Mouse (Mus musculus): Measurements from ENCODE around the gene Olfr478.

DNA sequence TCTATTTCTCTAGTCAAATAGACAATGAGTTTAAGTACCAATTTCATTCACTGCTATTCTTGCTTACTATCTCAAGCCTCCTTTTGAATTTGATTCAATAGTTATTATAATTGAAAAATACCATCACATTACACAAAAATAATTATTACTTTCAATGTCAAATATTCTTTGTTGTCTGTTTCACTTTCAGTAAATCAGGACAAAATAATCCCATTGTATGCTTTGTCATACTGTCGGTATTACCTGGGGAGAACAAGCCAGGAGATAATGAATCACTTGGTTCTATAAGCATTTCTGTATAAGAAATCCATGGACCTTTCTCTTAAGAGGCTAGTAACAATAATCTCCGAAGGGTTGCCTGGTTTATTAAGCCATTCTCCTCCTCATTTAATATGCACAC lies 47.4 kb downstream of the Olfr478 start, which contains the start of gene Olfr477:
- TF ChIP-seq CTCF (IDR thresholded peaks at IDR 0.05) (no peak), EP300 (IDR thresholded peaks at IDR 0.05) (no peak)

All from lung, postnatal 0 days (tissue).